Mouse (Mus musculus): Measurements from ENCODE around the gene Col23a1.

DNA sequence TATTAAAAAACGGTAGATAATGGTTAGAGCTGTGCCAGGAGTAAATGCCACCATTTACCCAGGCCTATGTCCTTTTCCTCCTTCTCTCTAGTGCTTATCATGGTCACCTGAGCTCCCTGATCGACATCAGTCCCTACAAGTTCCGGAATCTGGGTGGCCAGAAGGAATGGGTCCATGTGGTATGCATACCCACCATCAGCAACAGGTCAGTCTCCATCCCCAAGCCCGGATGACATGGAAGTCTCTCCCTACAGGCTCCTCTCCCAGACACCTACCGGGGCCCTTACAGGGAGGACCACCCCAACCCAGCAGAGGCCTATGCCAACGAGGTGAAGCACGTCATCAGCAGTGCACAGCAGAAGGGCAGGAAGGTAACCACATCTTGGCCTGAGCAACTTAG lies 302.2 kb downstream of the Col23a1 start:
- TF ChIP-seq CTCF (IDR thresholded peaks at IDR 0.05; ENCODE audit: low read depth, low read length) (no peak), EP300 (IDR thresholded peaks at IDR 0.05; ENCODE audit: insufficient read depth, low read depth, low read length) (no peak), POLR2A (IDR thresholded peaks at IDR 0.05; ENCODE audit: insufficient read depth, low read length) (no peak)
